Mouse (Mus musculus) MEL (cell line): Measurements from ENCODE around the gene Sh3gl3. TPM values are rescaled to one million over a fixed set of nuclear protein-coding genes. Genes with fewer than 3 reads are reported as not detected.

Source experiments
- DNase-seq: peaks from one replicate; pipeline ENCODE4 v3.0.0; 2011; ENCODE audit warnings: low read depth, low spot score
- H3K27ac ChIP-seq: 2 replicates; pipeline ENCODE4 v1.5.1; 2012; ENCODE audit warnings: low read depth, mild to moderate bottlenecking, control low read depth, low read length, moderate library complexity; ENCODE audit not compliant: control insufficient read depth
- H3K27me3 ChIP-seq, 2 experiments: fragments of 150-350 bp in 1 of 2; sonication (generic) in 1 of 2; 2 replicates each; pipeline ENCODE4 v1.6.1; 2012; ENCODE audit warnings: low read length in 2 of 2, mild to moderate bottlenecking in 2 of 2, improper control_type of control experiment in 1 of 2, moderate library complexity in 1 of 2; ENCODE audit not compliant: insufficient read depth in 2 of 2, control insufficient read depth in 1 of 2
- H3K36me3 ChIP-seq, 2 experiments: 2 replicates each; pipeline ENCODE4 v1.6.1; 2012 to 2014; ENCODE audit warnings: low read length in 2 of 2, improper control_type of control experiment in 1 of 2, inconsistent platforms in 1 of 2, mild to moderate bottlenecking in 1 of 2; ENCODE audit not compliant: insufficient read depth in 2 of 2, control insufficient read depth in 1 of 2
- H3K4me1 ChIP-seq, 2 experiments: fragments of 150-350 bp in 1 of 2; sonication (generic) in 1 of 2; 2 replicates each; pipeline ENCODE4 v1.6.1; 2012; ENCODE audit warnings: low read length in 2 of 2, improper control_type of control experiment in 1 of 2, mild to moderate bottlenecking in 1 of 2; ENCODE audit not compliant: insufficient read depth in 2 of 2, control insufficient read depth in 1 of 2
- H3K4me3 ChIP-seq, 2 experiments: fragments of 150-350 bp in 1 of 2; sonication (generic) in 1 of 2; 2 replicates each; pipeline ENCODE4 v1.5.1; 2012; ENCODE audit warnings: low read depth in 2 of 2, low read length in 2 of 2, mild to moderate bottlenecking in 2 of 2, moderate library complexity in 2 of 2, control low read depth in 1 of 2, improper control_type of control experiment in 1 of 2; ENCODE audit not compliant: control insufficient read depth in 1 of 2, insufficient read depth in 1 of 2
- H3K79me2 ChIP-seq: 2 replicates; pipeline ENCODE4 v1.6.1; 2012; ENCODE audit warnings: mild to moderate bottlenecking, low read length, moderate library complexity; ENCODE audit not compliant: control insufficient read depth, poor library complexity, insufficient read depth
- H3K9ac ChIP-seq: 2 replicates; pipeline ENCODE4 v1.6.1; 2012; ENCODE audit warnings: low read depth, mild to moderate bottlenecking, control low read depth, low read length, moderate library complexity; ENCODE audit not compliant: control insufficient read depth, poor library complexity, severe bottlenecking
- H3K9me3 ChIP-seq: fragments of 150-350 bp; sonication (generic); replicated peaks from 2 replicates; pipeline ENCODE4 v1.6.1; 2012; ENCODE audit warnings: mild to moderate bottlenecking, low read length, improper control_type of control experiment, moderate library complexity; ENCODE audit not compliant: insufficient read depth
- BHLHE40 ChIP-seq: IDR thresholded peaks from 2 replicates; pipeline ENCODE4 v1.6.1; 2012; ENCODE audit warnings: low read depth, mild to moderate bottlenecking, inconsistent platforms, low read length, improper control_type of control experiment, borderline replicate concordance
- CHD1 ChIP-seq: IDR thresholded peaks from 2 replicates; pipeline ENCODE4 v1.6.1; 2012; ENCODE audit warnings: low read depth, mild to moderate bottlenecking, inconsistent platforms, low read length, improper control_type of control experiment
- CTCF ChIP-seq, 3 experiments: IDR thresholded peaks in 2 of 3; conservative IDR thresholded peaks in 1 of 3; 2 replicates each; pipeline ENCODE4 v1.5.1; 2011 to 2012; ENCODE audit warnings: low read length in 3 of 3, low read depth in 2 of 3, mild to moderate bottlenecking in 2 of 3, improper control_type of control experiment in 1 of 3, inconsistent platforms in 1 of 3, mixed read lengths in 1 of 3, moderate library complexity in 1 of 3; ENCODE audit not compliant: control insufficient read depth in 1 of 3, insufficient read depth in 1 of 3, poor library complexity in 1 of 3, severe bottlenecking in 1 of 3
- E2F4 ChIP-seq: IDR thresholded peaks from 2 replicates; pipeline ENCODE4 v1.6.1; 2011; ENCODE audit warnings: low read depth, low read length, improper control_type of control experiment, borderline replicate concordance
- ELF1 ChIP-seq: IDR thresholded peaks from 2 replicates; pipeline ENCODE4 v1.6.1; 2014; ENCODE audit warnings: low read depth, mild to moderate bottlenecking, inconsistent platforms, low read length, improper control_type of control experiment, moderate library complexity
- EP300 ChIP-seq, 2 experiments: IDR thresholded peaks; 2 replicates each; pipeline ENCODE4 v1.6.1; 2011; ENCODE audit warnings: improper control_type of control experiment in 2 of 2, low read length in 2 of 2, low read depth in 1 of 2, mild to moderate bottlenecking in 1 of 2
- ETS1 ChIP-seq: IDR thresholded peaks from 2 replicates; pipeline ENCODE4 v1.6.1; 2012; ENCODE audit warnings: low read depth, mild to moderate bottlenecking, inconsistent platforms, low read length, improper control_type of control experiment, moderate library complexity
- KAT2A ChIP-seq: conservative IDR thresholded peaks from 2 replicates; pipeline ENCODE4 v1.6.1; 2012; ENCODE audit warnings: low read depth, low read length, improper control_type of control experiment, inconsistent platforms
- MAFK ChIP-seq: IDR thresholded peaks from 2 replicates; pipeline ENCODE4 v1.6.1; 2011; ENCODE audit warnings: low read depth, mild to moderate bottlenecking, low read length, improper control_type of control experiment, borderline replicate concordance
- MAX ChIP-seq: IDR thresholded peaks from 2 replicates; pipeline ENCODE4 v1.6.1; 2011; ENCODE audit warnings: low read length, improper control_type of control experiment
- MYC ChIP-seq: IDR thresholded peaks from 2 replicates; pipeline ENCODE4 v1.6.1; 2011; ENCODE audit warnings: low read depth, mild to moderate bottlenecking, low read length, improper control_type of control experiment, moderate library complexity
- POLR2A ChIP-seq, 2 experiments: IDR thresholded peaks; 2 replicates each; pipeline ENCODE4 v1.6.1; 2011 to 2012; ENCODE audit warnings: low read length in 2 of 2, mild to moderate bottlenecking in 2 of 2, control low read depth in 1 of 2, improper control_type of control experiment in 1 of 2, low read depth in 1 of 2, moderate library complexity in 1 of 2; ENCODE audit not compliant: control insufficient read depth in 1 of 2, insufficient read depth in 1 of 2, poor library complexity in 1 of 2
- RAD21 ChIP-seq: IDR thresholded peaks from 2 replicates; pipeline ENCODE4 v1.6.1; 2011; ENCODE audit warnings: mild to moderate bottlenecking, low read depth, low read length, improper control_type of control experiment
- RCOR1 ChIP-seq: IDR thresholded peaks from 2 replicates; pipeline ENCODE4 v1.6.1; 2012; ENCODE audit warnings: low read depth, mild to moderate bottlenecking, inconsistent platforms, low read length, improper control_type of control experiment
- SIN3A ChIP-seq: IDR thresholded peaks from 2 replicates; pipeline ENCODE4 v1.6.1; 2012; ENCODE audit warnings: low read length, improper control_type of control experiment, inconsistent platforms
- TAL1 ChIP-seq: IDR thresholded peaks from 2 replicates; pipeline ENCODE4 v1.6.1; 2012; ENCODE audit warnings: mild to moderate bottlenecking, inconsistent platforms, low read length, moderate library complexity, mixed read lengths
- USF1 ChIP-seq: IDR thresholded peaks from 2 replicates; pipeline ENCODE4 v1.6.1; 2014; ENCODE audit warnings: low read depth, mild to moderate bottlenecking, inconsistent platforms, low read length, improper control_type of control experiment, moderate library complexity
- USF2 ChIP-seq, 2 experiments: IDR thresholded peaks; 2 replicates each; pipeline ENCODE4 v1.6.1; 2011 to 2012; ENCODE audit warnings: improper control_type of control experiment in 2 of 2, low read length in 2 of 2, borderline replicate concordance in 1 of 2, inconsistent platforms in 1 of 2, low read depth in 1 of 2, mild to moderate bottlenecking in 1 of 2; ENCODE audit not compliant: insufficient read depth in 1 of 2
- ZC3H11A ChIP-seq: IDR thresholded peaks from 2 replicates; pipeline ENCODE4 v1.6.1; 2012; ENCODE audit warnings: low read depth, mild to moderate bottlenecking, inconsistent platforms, low read length, improper control_type of control experiment
- ZNF384 ChIP-seq: IDR thresholded peaks from 2 replicates; pipeline ENCODE4 v1.6.1; 2012; ENCODE audit warnings: low read depth, mild to moderate bottlenecking, inconsistent platforms, low read length, improper control_type of control experiment
- polyA plus RNA-seq, 2 experiments: library from polyadenylated mRNA; stranded (reverse) in 1 of 2; unstranded in 1 of 2; fragments of >175 nt in 1 of 2; fragments of >200 nt in 1 of 2; gene quantifications; 2 replicates each; pipeline versions ENCODE4 v1.2.1 to v1.2.4; 2012; ENCODE audit warnings: low replicate concordance in 2 of 2, low read depth in 1 of 2; ENCODE audit not compliant: insufficient read length in 2 of 2, insufficient read depth in 1 of 2, missing spikeins in 1 of 2
- total RNA-seq: library from RNA; depleted of rRNA; stranded (reverse); fragments of 300-350 nt; gene quantifications from 2 replicates; pipeline ENCODE4 v1.2.3, GENCODE M21; 2012

Gene Sh3gl3
- total and polyA plus RNA-seq, 3 experiments = not detected

DNA sequence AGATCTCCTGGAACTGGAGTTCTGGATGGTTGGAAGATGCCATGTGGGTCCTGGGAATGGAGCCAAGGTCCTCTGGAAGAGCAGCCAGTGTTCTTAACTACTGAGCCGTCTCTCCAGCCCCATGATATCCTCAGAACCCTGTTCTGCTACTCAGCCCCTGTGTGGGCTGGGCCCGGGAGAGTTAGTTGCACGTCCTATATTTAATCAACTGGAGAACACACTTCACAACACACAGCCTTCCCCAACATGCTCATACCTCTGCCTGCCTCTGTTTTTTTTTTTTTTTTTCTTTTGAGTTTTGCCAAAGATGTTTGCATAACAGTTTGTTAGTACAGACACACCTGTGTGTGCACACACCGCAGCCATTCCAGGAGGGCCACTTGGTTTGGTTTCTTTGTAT is 91.7 kb downstream of the Sh3gl3 start (continued):
- TF ChIP-seq TAL1 (no peak), RCOR1 (no peak)

DNA sequence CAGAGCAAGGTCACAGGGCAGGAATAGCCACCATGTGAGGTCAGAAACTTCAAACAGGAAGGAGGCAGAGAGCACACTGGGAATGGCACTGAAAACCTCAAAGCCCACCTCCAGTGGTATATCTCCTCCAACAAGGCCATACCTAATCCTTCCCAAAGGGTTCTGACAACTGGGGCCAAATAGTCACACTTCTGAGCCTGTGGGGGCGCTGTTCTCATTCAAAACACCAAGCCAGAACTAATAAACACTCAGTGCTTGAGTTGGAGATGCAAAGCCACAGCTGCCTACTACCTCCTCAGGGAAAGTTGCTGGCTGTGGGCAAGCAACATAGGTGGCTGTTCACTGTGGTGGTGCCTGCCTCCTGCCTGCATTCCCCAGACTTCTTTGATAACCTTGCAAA is 96.3 kb downstream of the Sh3gl3 start:
- Histone ChIP-seq H3K36me3 (no peaks in the 10 kb centered on the region), H3K27me3 (no peaks in the 10 kb centered on the region), H3K79me2 (no peaks in the 10 kb centered on the region), H3K27ac (no peak overlapping the region), H3K9me3 (no peaks in the 10 kb centered on the region), H3K4me3 (no peak overlapping the region), H3K4me1 (no peaks in the 10 kb centered on the region), H3K9ac (no peak overlapping the region)
- TF ChIP-seq SIN3A = no peak
- TF ChIP-seq CTCF (IDR thresholded peaks at IDR 0.05 in 2 of 3, conservative IDR thresholded peaks at IDR 0.05 in 1 of 3; ENCODE audit: control insufficient read depth in 1 of 3, insufficient read depth in 1 of 3, low read depth in 2 of 3, low read length in 3 of 3, poor library complexity in 1 of 3, severe bottlenecking in 1 of 3) = peak in 2 of 3 experiments; percentile 3 to 6; a peak in 2 of 6 replicates
- TF ChIP-seq ZNF384 = no peak
- DNase-seq = no peak

DNA sequence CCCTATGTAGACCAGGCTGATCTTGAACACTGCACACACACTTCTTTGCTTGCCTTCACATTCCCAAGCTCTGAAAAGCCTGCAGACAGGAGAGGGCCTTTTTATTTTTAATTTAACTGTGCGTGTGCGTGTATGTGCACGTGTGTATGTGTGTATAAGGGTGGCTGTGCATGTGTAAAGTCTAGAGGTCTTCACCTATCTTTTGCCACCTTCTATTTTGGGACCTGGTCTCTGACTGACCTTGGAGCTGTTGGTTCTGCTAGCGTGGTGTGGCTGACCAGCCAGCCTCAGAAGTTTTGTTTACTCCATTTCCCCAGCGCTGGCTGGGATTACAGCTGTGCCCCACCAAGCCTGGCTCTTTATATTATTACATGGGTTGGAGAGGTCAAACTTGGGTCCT is 98.1 kb downstream of the Sh3gl3 start:
- no peak for DNase-seq
- Histone ChIP-seq H3K27me3 (no peaks in the 10 kb centered on the region), H3K9ac (no peak overlapping the region), H3K4me3 (no peak overlapping the region), H3K9me3 (no peaks in the 10 kb centered on the region), H3K79me2 (no peaks in the 10 kb centered on the region), H3K4me1 (no peaks in the 10 kb centered on the region), H3K27ac (no peak overlapping the region), H3K36me3 (no peaks in the 10 kb centered on the region)
- TF ChIP-seq TAL1 (no peak), RAD21 (no peak), POLR2A (IDR thresholded peaks at IDR 0.05; ENCODE audit: control insufficient read depth in 1 of 2, insufficient read depth in 1 of 2, low read depth in 1 of 2, low read length in 2 of 2, poor library complexity in 1 of 2) (no peak), USF1 (no peak), MAX (no peak), KAT2A (no peak), CHD1 (no peak), MYC (no peak), ELF1 (no peak), ZC3H11A (no peak), USF2 (IDR thresholded peaks at IDR 0.05; ENCODE audit: borderline replicate concordance in 1 of 2, insufficient read depth in 1 of 2, low read depth in 1 of 2, low read length in 2 of 2) (no peak), E2F4 (no peak), ETS1 (no peak), BHLHE40 (no peak), MAFK (no peak), ZNF384 (no peak), EP300 (IDR thresholded peaks at IDR 0.05; ENCODE audit: low read depth in 1 of 2, low read length in 2 of 2) (no peak)
